Mouse (Mus musculus): ENCODE measurements around the gene Mdh1. TPM values are rescaled to one million over a fixed set of nuclear protein-coding genes. Genes with fewer than 3 reads are reported as not detected.
"Not testable (repeated sequence)": the region's sequence is repeated elsewhere in the genome, so short reads cannot be mapped to it uniquely, and the experiment has no call there.

The Mdh1 gene
- total and polyA plus RNA-seq, 3 experiments: 174 to 329 (median 175) TPM

GRCm38 (mm10) chr11:21540622-21541021, 31.5 kb downstream of the Mdh1 start:
- Histone ChIP-seq H3K9ac (ENCODE audit: control insufficient read depth, low read depth, low read length, poor library complexity, severe bottlenecking) (no peak overlapping the region), H3K27me3 (ENCODE audit: control insufficient read depth in 1 of 2, insufficient read depth in 2 of 2, low read length in 2 of 2) (no peaks in the 10 kb centered on the region; a peak in 1 of 4 replicates), H3K4me3 (ENCODE audit: control insufficient read depth in 1 of 2, insufficient read depth in 1 of 2, low read depth in 2 of 2, low read length in 2 of 2) (no peak overlapping the region), H3K4me1 (ENCODE audit: control insufficient read depth in 1 of 2, insufficient read depth in 2 of 2, low read length in 2 of 2) (no peaks in the 10 kb centered on the region), H3K79me2 (ENCODE audit: control insufficient read depth, insufficient read depth, low read length, poor library complexity) (no peaks in the 10 kb centered on the region), H3K27ac (ENCODE audit: control insufficient read depth, low read depth, low read length) (no peak overlapping the region), H3K36me3 (ENCODE audit: control insufficient read depth in 1 of 2, insufficient read depth in 2 of 2, low read length in 2 of 2) (0 out of 4 replicates have a peak, but pooled peaks cover 0 to 2% of the 10 kb centered on the region in 2 experiments), H3K9me3 (replicated peaks; ENCODE audit: insufficient read depth, low read length) (no peaks in the 10 kb centered on the region)
- no peak for TF ChIP-seq CTCF (IDR thresholded peaks at IDR 0.05 in 2 of 3, conservative IDR thresholded peaks at IDR 0.05 in 1 of 3; ENCODE audit: control insufficient read depth in 1 of 3, insufficient read depth in 1 of 3, low read depth in 2 of 3, low read length in 3 of 3, poor library complexity in 1 of 3, severe bottlenecking in 1 of 3)
- TF ChIP-seq ZNF384 (IDR thresholded peaks at IDR 0.05; ENCODE audit: low read depth, low read length): no peak
- TF ChIP-seq EP300 (IDR thresholded peaks at IDR 0.05; ENCODE audit: low read depth in 1 of 2, low read length in 2 of 2): no peak
- no peak for DNase-seq (ENCODE audit: low read depth, low spot score)

DNA sequence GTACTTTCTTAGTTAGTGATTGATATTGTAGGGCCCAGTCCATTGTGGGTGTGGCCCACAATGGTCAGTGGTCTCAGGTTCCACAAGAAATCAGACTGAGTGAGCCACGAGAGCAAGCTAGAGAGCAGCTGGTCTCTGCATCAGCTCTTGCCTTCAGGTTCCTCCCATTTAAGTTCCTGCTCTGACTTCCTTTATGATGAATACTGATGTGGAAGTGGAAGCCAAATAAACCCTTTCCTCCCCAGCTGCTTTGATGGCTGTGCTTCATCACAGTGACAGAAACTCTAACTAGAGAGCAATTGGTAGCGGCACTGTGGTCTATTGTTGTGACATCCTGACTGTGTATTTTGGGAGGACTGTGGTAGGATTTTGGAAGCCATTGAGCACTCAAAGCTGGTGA, 32.1 kb downstream of the Mdh1 start:
- no peak for DNase-seq (ENCODE audit: low read depth, low spot score)

GRCm38 (mm10) chr11:21530856-21531255, 41.3 kb downstream of the Mdh1 start:
- not testable (repeated sequence) for H3K4me1 ChIP-seq (ENCODE audit: control insufficient read depth in 1 of 2, insufficient read depth in 2 of 2, low read length in 2 of 2); H3K9me3 ChIP-seq (replicated peaks; ENCODE audit: insufficient read depth, low read length); H3K9ac ChIP-seq (ENCODE audit: control insufficient read depth, low read depth, low read length, poor library complexity, severe bottlenecking); DNase-seq (ENCODE audit: low read depth, low spot score); H3K27ac ChIP-seq (ENCODE audit: control insufficient read depth, low read depth, low read length); H3K27me3 ChIP-seq (ENCODE audit: control insufficient read depth in 1 of 2, insufficient read depth in 2 of 2, low read length in 2 of 2); H3K79me2 ChIP-seq (ENCODE audit: control insufficient read depth, insufficient read depth, low read length, poor library complexity); H3K4me3 ChIP-seq (ENCODE audit: control insufficient read depth in 1 of 2, insufficient read depth in 1 of 2, low read depth in 2 of 2, low read length in 2 of 2); H3K36me3 ChIP-seq (ENCODE audit: control insufficient read depth in 1 of 2, insufficient read depth in 2 of 2, low read length in 2 of 2)
- peak; percentile 12 for TF ChIP-seq RAD21 (IDR thresholded peaks at IDR 0.05; ENCODE audit: low read depth, low read length)

More for the DNA sequence above, 32.1 kb downstream of the Mdh1 start:
- Histone ChIP-seq H3K36me3 (ENCODE audit: control insufficient read depth in 1 of 2, insufficient read depth in 2 of 2, low read length in 2 of 2) (0 out of 4 replicates have a peak, but pooled peaks cover 0 to 2% of the 10 kb centered on the region in 2 experiments), H3K4me1 (ENCODE audit: control insufficient read depth in 1 of 2, insufficient read depth in 2 of 2, low read length in 2 of 2) (no peaks in the 10 kb centered on the region), H3K9me3 (replicated peaks; ENCODE audit: insufficient read depth, low read length) (no peaks in the 10 kb centered on the region), H3K27me3 (ENCODE audit: control insufficient read depth in 1 of 2, insufficient read depth in 2 of 2, low read length in 2 of 2) (no peaks in the 10 kb centered on the region; a peak in 1 of 4 replicates), H3K79me2 (ENCODE audit: control insufficient read depth, insufficient read depth, low read length, poor library complexity) (no peaks in the 10 kb centered on the region), H3K4me3 (ENCODE audit: control insufficient read depth in 1 of 2, insufficient read depth in 1 of 2, low read depth in 2 of 2, low read length in 2 of 2) (no peak overlapping the region), H3K27ac (ENCODE audit: control insufficient read depth, low read depth, low read length) (no peak overlapping the region), H3K9ac (ENCODE audit: control insufficient read depth, low read depth, low read length, poor library complexity, severe bottlenecking) (no peak overlapping the region)
- no peak for TF ChIP-seq POLR2A (IDR thresholded peaks at IDR 0.05; ENCODE audit: control insufficient read depth in 1 of 2, insufficient read depth in 1 of 2, low read depth in 1 of 2, low read length in 2 of 2, poor library complexity in 1 of 2)
- no peak for TF ChIP-seq KAT2A (conservative IDR thresholded peaks at IDR 0.05; ENCODE audit: low read depth, low read length)

DNA sequence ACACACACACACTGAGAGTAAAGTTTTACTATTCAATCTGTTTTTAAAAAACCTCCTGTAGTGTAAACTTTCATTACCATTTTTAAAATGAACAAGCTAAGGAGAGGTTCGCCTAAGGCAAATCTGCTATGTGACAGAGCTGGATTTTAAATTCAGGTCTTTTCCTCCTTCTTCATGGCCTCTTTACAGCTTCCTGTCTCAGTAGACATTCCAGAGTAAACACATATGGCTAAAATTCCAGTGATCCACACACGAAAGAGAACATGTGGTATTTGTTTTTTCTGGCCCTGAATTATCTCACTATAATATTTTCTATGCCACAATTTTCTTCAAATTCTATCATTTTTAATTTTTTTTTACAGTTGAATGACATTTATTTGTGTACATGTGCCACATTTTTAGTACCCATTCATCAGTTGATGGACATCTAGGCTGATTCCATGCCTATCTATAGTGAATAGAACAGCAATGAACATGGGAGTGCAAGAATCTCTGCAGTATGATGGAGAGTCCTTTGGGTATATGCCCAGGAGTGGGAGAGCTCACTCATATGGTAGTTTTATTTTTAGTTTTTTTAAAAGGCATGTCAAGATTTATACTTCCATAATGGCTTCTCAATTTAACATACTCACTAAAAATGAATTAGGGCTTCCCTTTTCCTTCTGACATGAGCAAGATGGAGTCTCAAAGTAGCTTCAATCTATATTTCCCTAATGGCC, 43.3 kb downstream of the Mdh1 start:
- Histone ChIP-seq H3K4me3 (ENCODE audit: control insufficient read depth in 1 of 2, insufficient read depth in 1 of 2, low read depth in 2 of 2, low read length in 2 of 2) (no peak overlapping the region), H3K36me3 (ENCODE audit: control insufficient read depth in 1 of 2, insufficient read depth in 2 of 2, low read length in 2 of 2) (no peaks in the 10 kb centered on the region), H3K9me3 (replicated peaks; ENCODE audit: insufficient read depth, low read length) (no peaks in the 10 kb centered on the region), H3K9ac (ENCODE audit: control insufficient read depth, low read depth, low read length, poor library complexity, severe bottlenecking) (no peak overlapping the region), H3K4me1 (ENCODE audit: control insufficient read depth in 1 of 2, insufficient read depth in 2 of 2, low read length in 2 of 2) (no peaks in the 10 kb centered on the region), H3K79me2 (ENCODE audit: control insufficient read depth, insufficient read depth, low read length, poor library complexity) (no peaks in the 10 kb centered on the region), H3K27ac (ENCODE audit: control insufficient read depth, low read depth, low read length) (no peak overlapping the region), H3K27me3 (ENCODE audit: control insufficient read depth in 1 of 2, insufficient read depth in 2 of 2, low read length in 2 of 2) (peaks cover 0 to 3% of the 10 kb centered on the region in 2 experiments; a peak in 2 of 4 replicates)
- TF ChIP-seq RCOR1 (IDR thresholded peaks at IDR 0.05; ENCODE audit: low read depth, low read length) (no peak), ZMIZ1 (IDR thresholded peaks at IDR 0.05; ENCODE audit: low read depth, low read length) (no peak), POLR2A (IDR thresholded peaks at IDR 0.05; ENCODE audit: control insufficient read depth in 1 of 2, insufficient read depth in 1 of 2, low read depth in 1 of 2, low read length in 2 of 2, poor library complexity in 1 of 2) (no peak), MYC (IDR thresholded peaks at IDR 0.05; ENCODE audit: low read depth, low read length) (no peak), GATA1 (IDR thresholded peaks at IDR 0.05; ENCODE audit: low read depth, low read length) (no peak)
- DNase-seq (ENCODE audit: low read depth, low spot score): no peak

Measured in MEL (cell line).